Mouse (Mus musculus) small intestine, adult 2 months (tissue): ENCODE measurements at regions not wholly inside any gene's neighbourhood (a gene's known extent, or its start where the extent isn't known, plus 50 kb on each side); places are given as distances from the start of the nearest gene placed in this dataset.

ENCODE experiments used
- H3K27ac ChIP-seq: fragments of 200-500 bp; 2 replicates; pipeline ENCODE4 v1.5.1; 2012; ENCODE audit warnings: low read depth, low read length, control low read depth, inconsistent platforms; ENCODE audit not compliant: insufficient read depth
- H3K27me3 ChIP-seq: fragments of 200-500 bp; 2 replicates; pipeline ENCODE4 v1.6.1; 2012; ENCODE audit warnings: mild to moderate bottlenecking, moderate library complexity, low read length, inconsistent platforms; ENCODE audit not compliant: control insufficient read depth, insufficient read depth
- H3K36me3 ChIP-seq: fragments of 200-500 bp; 2 replicates; pipeline ENCODE4 v1.6.1; 2012; ENCODE audit warnings: mild to moderate bottlenecking, low read length, control low read depth, inconsistent platforms; ENCODE audit not compliant: control insufficient read depth, insufficient read depth
- H3K4me1 ChIP-seq: fragments of 200-500 bp; 2 replicates; pipeline ENCODE4 v1.6.1; 2012; ENCODE audit warnings: low read length, inconsistent platforms, mixed read lengths; ENCODE audit not compliant: control insufficient read depth, insufficient read depth, insufficient read length
- H3K4me3 ChIP-seq: fragments of 200-500 bp; 2 replicates; pipeline ENCODE4 v1.5.1; 2012; ENCODE audit warnings: low read depth, mild to moderate bottlenecking, control low read depth, inconsistent platforms, low read length, moderate library complexity
- CTCF ChIP-seq: fragments of 200-500 bp; IDR thresholded peaks from 2 replicates; pipeline ENCODE4 v1.5.1; 2012; ENCODE audit warnings: low read depth, mild to moderate bottlenecking, control low read depth, inconsistent platforms, low read length, moderate library complexity, mixed read lengths; ENCODE audit not compliant: insufficient replicate concordance, insufficient read length; ENCODE audit errors: extremely low read depth
- POLR2A ChIP-seq: fragments of 200-500 bp; IDR thresholded peaks from 2 replicates; pipeline ENCODE4 v1.6.1; 2012; ENCODE audit warnings: low read depth, mild to moderate bottlenecking, control low read depth, inconsistent platforms, low read length, moderate library complexity
- WGBS: fragments of 180-500 bp; shearing (Covaris S2); methylation state at CpG from one replicate; pipeline ENCODE4 v1.1.7; 2018; 5-methylcytosine and 5-hydroxymethylcytosine counted together

GRCm38 (mm10) chr10:98728396-98729030 lies 185.7 kb upstream of the Atp2b1 start:
- H3K27me3 ChIP-seq, result no peaks in the 10 kb centered on the region
- no peak overlapping the region for H3K4me3 ChIP-seq
- H3K27ac ChIP-seq, result no peak overlapping the region
- no peak for TF ChIP-seq POLR2A
- TF ChIP-seq CTCF, result no peak
- no peaks in the 10 kb centered on the region for H3K36me3 ChIP-seq
- no peaks in the 10 kb centered on the region for H3K4me1 ChIP-seq
- WGBS, result 81% methylated on average over 5 of the region's 5 CpGs

- no peaks in the 10 kb centered on the region for H3K27me3 ChIP-seq
- H3K4me3 ChIP-seq, result no peak overlapping the region
- H3K27ac ChIP-seq, result no peak overlapping the region
- H3K36me3 ChIP-seq, result no peaks in the 10 kb centered on the region
- no peaks in the 10 kb centered on the region for H3K4me1 ChIP-seq
- TF ChIP-seq POLR2A (no peak), CTCF (no peak)
- WGBS, result 87% methylated on average over 7 of the region's 7 CpGs
These were observed 180.1 kb upstream of the Atp2b1 start for GRCm38 (mm10) chr10:98733950-98734585.

DNA sequence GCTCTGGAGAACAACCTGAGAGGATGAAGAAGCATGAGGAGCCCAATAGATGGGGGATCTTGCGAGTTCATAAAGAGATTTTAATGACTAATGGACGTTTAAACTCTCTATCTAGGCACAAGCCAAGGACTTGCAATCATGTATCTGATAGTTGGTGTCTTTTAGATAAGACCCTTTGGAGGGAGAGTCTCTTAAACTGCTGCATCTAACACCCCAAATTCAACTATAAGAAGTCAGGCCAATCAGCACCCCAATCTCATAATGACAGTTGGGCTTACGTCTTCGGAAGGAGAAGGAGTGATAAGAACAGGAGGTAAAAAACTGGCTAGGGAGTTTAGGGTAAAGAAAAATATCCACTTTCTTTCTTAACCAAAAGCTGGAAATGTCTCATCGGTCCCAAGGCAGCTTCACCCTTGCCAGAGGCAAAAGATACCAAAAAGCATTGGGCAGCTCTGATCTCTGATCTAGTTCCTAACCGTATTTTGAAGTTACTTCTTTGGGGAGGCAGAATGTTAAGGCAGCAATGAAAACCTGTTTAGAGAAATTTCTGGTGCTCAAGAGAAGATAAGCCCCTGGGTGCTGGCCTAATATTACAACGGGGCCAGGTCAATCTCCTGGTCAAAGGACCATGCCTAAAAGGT lies 173.6 kb upstream of the Atp2b1 start:
- H3K4me1 ChIP-seq, result peaks cover 9% of the 10 kb centered on the region; the same call in 1 of the 2 replicates
- TF ChIP-seq CTCF (no peak), POLR2A (no peak)
- WGBS, result 82% methylated on average over 7 of the region's 7 CpGs
- H3K36me3 ChIP-seq, result no peaks in the 10 kb centered on the region
- H3K27me3 ChIP-seq, result no peaks in the 10 kb centered on the region; the same call in 1 of the 2 replicates
- no peak overlapping the region for H3K27ac ChIP-seq
- H3K4me3 ChIP-seq, result no peak overlapping the region

DNA sequence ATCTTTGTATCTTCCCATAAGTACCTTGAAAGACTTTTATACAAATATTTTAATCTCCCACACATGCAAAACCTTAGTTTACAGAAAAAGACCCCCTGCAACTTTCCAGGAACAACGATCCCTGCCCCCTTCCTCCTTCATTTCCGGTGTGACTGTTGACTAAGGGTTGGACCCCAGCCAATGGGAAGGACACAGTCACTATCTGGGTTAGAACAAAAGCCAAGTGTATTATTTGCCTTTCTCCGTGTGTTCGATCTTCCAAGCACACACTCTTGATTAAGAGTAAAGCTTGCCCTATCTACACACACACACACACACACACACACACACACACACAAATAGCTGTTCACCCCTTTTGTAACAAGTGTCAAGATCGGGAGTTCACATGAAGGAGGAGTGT lies 172.8 kb upstream of the Atp2b1 start:
- H3K4me1 ChIP-seq, result peaks cover 9% of the 10 kb centered on the region; the same call in 1 of the 2 replicates
- H3K4me3 ChIP-seq, result no peak overlapping the region
- TF ChIP-seq CTCF (no peak), POLR2A (no peak)
- H3K36me3 ChIP-seq, result no peaks in the 10 kb centered on the region
- H3K27ac ChIP-seq, result no peak overlapping the region
- no peaks in the 10 kb centered on the region; the same call in 1 of the 2 replicates for H3K27me3 ChIP-seq
- 17% methylated on average over 5 of the region's 5 CpGs for WGBS

DNA sequence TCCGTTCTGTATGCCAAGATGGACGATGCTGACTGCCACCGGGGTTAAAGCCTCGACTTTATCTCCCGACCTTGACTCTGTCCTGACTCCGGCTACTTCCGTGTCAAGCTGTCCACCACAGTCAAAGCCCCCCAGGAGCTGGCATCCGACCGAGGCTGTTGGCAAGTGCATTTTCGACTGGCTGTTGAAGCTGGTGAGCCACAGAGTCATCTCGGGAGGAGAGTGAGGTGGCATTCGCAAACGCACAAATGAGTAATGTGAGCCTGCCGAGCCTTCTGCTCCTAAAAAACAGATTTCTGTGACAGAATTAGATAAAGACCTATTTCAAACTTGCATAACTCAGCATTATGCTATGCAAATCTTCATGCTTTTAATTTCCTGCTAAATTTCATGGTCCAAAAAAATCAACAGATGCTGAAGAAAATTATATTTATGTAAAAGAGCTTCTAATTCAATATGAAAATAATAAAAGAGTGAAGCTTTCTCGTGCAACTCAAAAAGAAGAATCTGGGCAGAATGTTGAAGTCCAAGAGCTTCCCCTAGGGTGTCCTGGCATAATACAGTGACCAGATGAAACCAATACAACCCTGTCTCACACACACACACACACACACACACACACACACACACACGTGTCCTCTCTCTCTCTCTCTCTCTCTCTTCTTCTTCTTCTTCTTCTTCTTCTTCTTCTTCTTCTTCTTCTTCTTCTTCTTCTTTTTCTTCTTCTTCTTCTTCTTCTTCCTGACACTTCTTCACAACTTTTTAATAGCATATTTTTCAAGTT lies 171.2 kb upstream of the Atp2b1 start:
- Histone ChIP-seq H3K4me1 (peaks cover 9% of the 10 kb centered on the region; the same call in 1 of the 2 replicates), H3K27me3 (no peaks in the 10 kb centered on the region; the same call in 1 of the 2 replicates), H3K36me3 (no peaks in the 10 kb centered on the region), H3K4me3 (no peak overlapping the region), H3K27ac (no peak overlapping the region)
- no peak for TF ChIP-seq CTCF
- TF ChIP-seq POLR2A, result no peak
- 92% methylated on average over 16 of the region's 16 CpGs for WGBS

GRCm38 (mm10) chr10:98744246-98744645 lies 170.0 kb upstream of the Atp2b1 start:
- no peaks in the 10 kb centered on the region; the same call in 1 of the 2 replicates for H3K27me3 ChIP-seq
- H3K4me3 ChIP-seq, result no peak overlapping the region
- peak overlapping the region; percentile 59; the same call in 1 of the 2 replicates for H3K27ac ChIP-seq
- TF ChIP-seq POLR2A, result no peak
- no peak for TF ChIP-seq CTCF
- WGBS, result 10% methylated on average over 6 of the region's 6 CpGs
- peaks cover 11% of the 10 kb centered on the region; the same call in 1 of the 2 replicates for H3K4me1 ChIP-seq
- H3K36me3 ChIP-seq, result no peaks in the 10 kb centered on the region

DNA sequence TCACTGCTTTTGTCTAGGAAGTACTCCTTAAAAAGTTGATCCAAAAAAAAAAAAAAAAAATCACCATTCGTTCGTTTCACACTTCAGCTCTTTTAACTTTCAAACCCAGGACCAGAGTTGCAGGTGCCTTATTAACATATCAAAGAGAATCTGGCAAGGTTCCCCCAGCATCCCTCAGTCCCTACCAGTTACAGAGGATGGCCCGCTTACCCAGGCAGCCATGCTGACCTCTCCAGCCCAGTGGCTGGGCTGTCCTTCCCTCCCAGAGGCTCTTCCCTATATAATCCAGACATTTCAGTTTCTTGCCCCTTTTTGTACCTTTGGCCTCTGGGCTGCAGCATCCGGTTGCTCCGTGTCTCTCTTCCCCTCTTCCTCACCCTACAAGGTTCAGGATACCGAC lies 169.5 kb upstream of the Atp2b1 start:
- no peak for TF ChIP-seq CTCF
- TF ChIP-seq POLR2A, result no peak
- Histone ChIP-seq H3K36me3 (no peaks in the 10 kb centered on the region), H3K27ac (no peak overlapping the region), H3K4me1 (peaks cover 10% of the 10 kb centered on the region; the same call in 1 of the 2 replicates), H3K4me3 (no peak overlapping the region), H3K27me3 (no peaks in the 10 kb centered on the region; the same call in 1 of the 2 replicates)
- WGBS, result 78% methylated on average over 6 of the region's 6 CpGs
